Mouse (Mus musculus): ENCODE results near the gene Ralgds. TPM values are rescaled to one million over a fixed set of nuclear protein-coding genes. Genes with fewer than 3 reads are reported as not detected.
A peak's percentile ranks its signal among the peaks of the same experiment; 100 is the strongest.

Ralgds gene
- polyA plus RNA-seq, 1 experiment from 2014 or later, result 86.7 TPM

DNA sequence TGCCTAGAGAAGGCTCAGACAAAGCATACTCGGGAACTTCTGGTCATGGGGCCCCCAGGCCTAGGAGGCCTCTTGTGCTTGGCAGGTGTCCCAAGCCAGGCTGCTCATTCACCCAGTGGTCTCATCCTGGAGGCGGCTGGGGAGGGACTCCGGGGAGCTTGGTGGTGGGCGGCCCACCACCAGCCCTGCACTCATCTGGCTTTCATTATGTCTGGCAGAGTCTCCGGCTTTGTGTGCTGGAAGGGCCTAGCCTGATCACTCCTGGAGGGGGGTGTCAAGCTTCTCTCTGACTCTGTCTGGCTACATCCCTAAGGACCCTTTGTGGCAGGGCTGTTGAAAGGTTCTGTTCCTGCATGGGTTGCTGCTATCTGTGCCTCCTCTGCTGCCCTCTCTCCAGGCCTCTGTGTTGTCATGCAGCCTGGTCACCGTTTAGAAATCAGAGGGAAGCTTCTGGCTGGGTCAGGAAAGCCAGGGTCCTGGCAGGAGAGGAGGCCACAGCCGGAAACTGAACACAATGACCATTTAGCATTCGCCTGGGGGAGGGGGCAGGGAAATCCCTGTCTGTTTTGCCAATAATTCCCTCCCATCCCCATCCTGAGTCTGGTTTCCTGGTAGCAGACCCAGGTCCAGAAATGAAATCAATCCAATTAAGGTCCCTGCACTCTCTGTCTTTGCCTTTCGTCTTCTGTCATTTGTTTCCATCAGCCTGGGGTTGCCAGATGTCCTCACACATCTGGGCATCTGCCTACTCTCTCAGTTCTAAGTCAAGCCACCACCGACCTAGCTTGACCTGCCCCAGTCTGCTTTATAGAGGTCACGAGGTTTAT is 21.7 kb downstream of the Ralgds start:
- Histone ChIP-seq H3K9ac (ENCODE audit: low read length) (peak overlapping the region; percentile 67), H3K36me3 (ENCODE audit: control insufficient read depth, insufficient read depth, low read length) (no peaks in the 10 kb centered on the region), H3K27ac (ENCODE audit: low read depth, low read length) (peak overlapping the region; percentile 91), H3K4me1 (ENCODE audit: control insufficient read depth, insufficient read depth, low read length) (peaks cover 64% of the 10 kb centered on the region), H3K27me3 (ENCODE audit: control insufficient read depth, insufficient read depth, low read length) (no peaks in the 10 kb centered on the region), H3K4me2 (ENCODE audit: low read depth) (peak overlapping the region; percentile 62), H3K4me3 (ENCODE audit: low read depth, low read length) (peak overlapping the region; percentile 60), H3K9me3 (ENCODE audit: control insufficient read depth, low read length) (no peaks in the 10 kb centered on the region)
- DNase-seq (ENCODE audit: low spot score), result peak; percentile 43
- 27% methylated on average over 11 of the region's 11 CpGs for WGBS
- ATAC-seq (ENCODE audit: insufficient read depth, low FRiP score, low TSS enrichment), result no peak

DNA sequence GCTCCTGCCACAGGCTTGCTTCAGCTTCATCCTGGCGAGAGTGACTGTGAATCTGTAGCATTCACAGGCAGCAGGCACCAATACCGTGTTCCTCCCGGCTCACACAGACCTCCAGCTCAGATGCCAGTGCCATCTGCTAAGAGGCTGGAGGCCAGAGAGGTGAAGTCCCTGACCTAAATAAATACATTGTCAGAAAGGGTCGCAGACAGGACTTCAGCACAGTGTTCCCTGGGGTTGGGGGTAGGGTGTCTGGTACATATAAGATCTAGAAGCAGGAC is 22.3 kb downstream of the Ralgds start:
- Histone ChIP-seq H3K9me3 (ENCODE audit: control insufficient read depth, low read length) (no peaks in the 10 kb centered on the region), H3K4me1 (ENCODE audit: control insufficient read depth, insufficient read depth, low read length) (peaks cover 70% of the 10 kb centered on the region), H3K27ac (ENCODE audit: low read depth, low read length) (peak overlapping the region; percentile 91), H3K27me3 (ENCODE audit: control insufficient read depth, insufficient read depth, low read length) (no peaks in the 10 kb centered on the region), H3K4me2 (ENCODE audit: low read depth) (peak overlapping the region; percentile 62), H3K9ac (ENCODE audit: low read length) (peak overlapping the region; percentile 67), H3K36me3 (ENCODE audit: control insufficient read depth, insufficient read depth, low read length) (no peaks in the 10 kb centered on the region), H3K4me3 (ENCODE audit: low read depth, low read length) (no peak overlapping the region)
- WGBS, result 29% methylated on average over 4 of the region's 4 CpGs
- ATAC-seq (ENCODE audit: insufficient read depth, low FRiP score, low TSS enrichment), result no peak
- no peak for DNase-seq (ENCODE audit: low spot score)

DNA sequence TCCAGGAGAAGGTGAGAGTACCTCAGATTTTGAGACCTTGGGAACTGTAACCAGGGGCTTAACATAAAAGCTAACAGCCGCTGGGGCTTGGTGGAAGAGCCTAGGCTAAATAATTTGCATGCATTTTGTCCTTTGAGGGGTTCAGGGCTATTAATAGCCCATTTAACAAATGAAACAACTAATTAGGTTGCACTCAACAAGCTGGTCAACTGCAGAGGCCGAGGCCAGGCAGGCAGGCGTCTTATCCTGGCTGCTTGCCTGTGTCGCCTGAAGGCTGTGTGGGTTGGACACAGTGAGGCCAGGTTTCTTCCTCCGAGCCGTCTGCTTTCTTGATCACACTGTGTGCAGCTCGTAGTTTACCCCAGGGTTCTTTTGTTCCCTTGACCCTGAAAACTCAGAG is 22.7 kb downstream of the Ralgds start:
- Histone ChIP-seq H3K27me3 (ENCODE audit: control insufficient read depth, insufficient read depth, low read length) (no peaks in the 10 kb centered on the region), H3K36me3 (ENCODE audit: control insufficient read depth, insufficient read depth, low read length) (no peaks in the 10 kb centered on the region), H3K4me3 (ENCODE audit: low read depth, low read length) (no peak overlapping the region), H3K9me3 (ENCODE audit: control insufficient read depth, low read length) (no peaks in the 10 kb centered on the region), H3K27ac (ENCODE audit: low read depth, low read length) (0 out of 2 replicates have a peak overlapping the region, but pooled peaks have one; percentile 14), H3K4me1 (ENCODE audit: control insufficient read depth, insufficient read depth, low read length) (peaks cover 71% of the 10 kb centered on the region), H3K4me2 (ENCODE audit: low read depth) (peak overlapping the region; percentile 62), H3K9ac (ENCODE audit: low read length) (peak overlapping the region; percentile 35)
- WGBS, result 45% methylated on average over 7 of the region's 7 CpGs
- DNase-seq (ENCODE audit: low spot score) (no peak), ATAC-seq (ENCODE audit: insufficient read depth, low FRiP score, low TSS enrichment) (no peak)

DNA sequence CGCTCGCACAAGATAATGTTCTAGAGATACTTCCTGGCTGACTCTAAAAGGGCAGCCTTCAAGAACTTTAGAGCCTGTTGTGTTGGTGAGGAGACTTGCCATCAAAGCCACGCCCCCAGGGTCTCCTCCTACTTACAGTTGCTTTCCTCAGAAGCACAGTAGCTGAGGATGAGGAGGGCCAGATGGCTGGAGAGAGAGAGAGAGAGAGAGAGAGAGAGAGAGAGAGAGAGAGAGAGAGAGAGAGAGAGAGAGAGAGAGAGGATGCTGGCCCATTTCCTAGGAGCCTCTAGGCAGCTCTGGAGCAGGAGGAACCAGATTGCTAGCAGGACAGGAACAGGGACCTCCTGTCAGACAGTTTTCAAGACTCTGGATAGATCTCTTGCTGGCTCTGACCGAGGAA is 23.2 kb downstream of the Ralgds start:
- Histone ChIP-seq H3K27ac (ENCODE audit: low read depth, low read length) (0 out of 2 replicates have a peak overlapping the region, but pooled peaks have one; percentile 14), H3K9ac (ENCODE audit: low read length) (no peak overlapping the region), H3K36me3 (ENCODE audit: control insufficient read depth, insufficient read depth, low read length) (no peaks in the 10 kb centered on the region), H3K4me3 (ENCODE audit: low read depth, low read length) (no peak overlapping the region), H3K4me2 (ENCODE audit: low read depth) (no peak overlapping the region), H3K9me3 (ENCODE audit: control insufficient read depth, low read length) (no peaks in the 10 kb centered on the region), H3K4me1 (ENCODE audit: control insufficient read depth, insufficient read depth, low read length) (peaks cover 71% of the 10 kb centered on the region), H3K27me3 (ENCODE audit: control insufficient read depth, insufficient read depth, low read length) (no peaks in the 10 kb centered on the region)
- 61% methylated on average over 4 of the region's 4 CpGs for WGBS
- DNase-seq (ENCODE audit: low spot score), result no peak
- no peak for ATAC-seq (ENCODE audit: insufficient read depth, low FRiP score, low TSS enrichment)

DNA sequence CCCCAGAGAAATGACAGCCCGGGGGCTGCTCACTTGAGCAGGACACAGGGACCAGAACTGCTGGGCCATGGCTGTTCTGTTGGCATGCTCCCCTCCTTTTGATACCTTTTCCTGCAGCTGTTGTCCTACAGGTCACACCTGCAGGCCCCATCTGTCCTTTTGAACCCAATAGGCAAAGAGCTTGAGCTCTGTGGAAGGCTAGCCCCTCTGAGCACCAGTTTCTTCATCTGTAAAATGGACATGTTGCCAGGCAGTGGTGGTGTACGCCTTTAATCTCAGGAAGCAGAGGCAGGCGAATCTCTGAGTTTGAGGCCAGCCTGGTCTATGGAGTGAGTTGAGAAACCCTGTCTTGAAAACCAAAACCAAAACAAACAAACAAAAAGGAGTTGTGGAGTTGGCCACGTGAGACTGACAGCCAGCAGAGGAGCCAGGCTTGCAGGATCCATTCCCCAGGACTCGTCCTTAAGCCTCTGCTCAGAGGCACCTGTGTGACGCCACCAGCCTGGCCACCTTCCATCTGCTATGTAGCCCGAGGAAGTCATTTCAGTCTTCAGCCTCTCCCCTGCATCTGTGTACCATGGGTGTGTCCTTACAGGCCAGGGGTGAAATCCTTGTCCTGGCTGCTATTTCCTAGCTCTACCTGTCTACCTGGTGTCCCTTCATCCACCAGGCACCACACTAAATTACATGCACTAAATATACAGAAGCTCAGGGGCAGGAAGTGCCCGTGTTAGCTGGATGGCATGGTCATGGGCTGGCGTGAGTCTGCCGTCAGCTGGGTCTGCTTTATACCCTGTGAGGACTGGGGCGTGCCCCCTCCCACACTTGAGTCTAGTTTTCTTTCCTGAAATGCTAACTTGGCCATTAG is 24.1 kb downstream of the Ralgds start:
- ATAC-seq (ENCODE audit: insufficient read depth, low FRiP score, low TSS enrichment) (no peak), DNase-seq (ENCODE audit: low spot score) (no peak)
- no peaks in the 10 kb centered on the region for H3K36me3 ChIP-seq (ENCODE audit: control insufficient read depth, insufficient read depth, low read length)
- H3K4me3 ChIP-seq (ENCODE audit: low read depth, low read length), result no peak overlapping the region
- H3K4me2 ChIP-seq (ENCODE audit: low read depth), result no peak overlapping the region
- no peaks in the 10 kb centered on the region for H3K27me3 ChIP-seq (ENCODE audit: control insufficient read depth, insufficient read depth, low read length)
- peaks cover 71% of the 10 kb centered on the region for H3K4me1 ChIP-seq (ENCODE audit: control insufficient read depth, insufficient read depth, low read length)
- H3K27ac ChIP-seq (ENCODE audit: low read depth, low read length), result no peak overlapping the region
- 82% methylated on average over 11 of the region's 11 CpGs for WGBS
- H3K9me3 ChIP-seq (ENCODE audit: control insufficient read depth, low read length), result no peaks in the 10 kb centered on the region
- H3K9ac ChIP-seq (ENCODE audit: low read length), result no peak overlapping the region

DNA sequence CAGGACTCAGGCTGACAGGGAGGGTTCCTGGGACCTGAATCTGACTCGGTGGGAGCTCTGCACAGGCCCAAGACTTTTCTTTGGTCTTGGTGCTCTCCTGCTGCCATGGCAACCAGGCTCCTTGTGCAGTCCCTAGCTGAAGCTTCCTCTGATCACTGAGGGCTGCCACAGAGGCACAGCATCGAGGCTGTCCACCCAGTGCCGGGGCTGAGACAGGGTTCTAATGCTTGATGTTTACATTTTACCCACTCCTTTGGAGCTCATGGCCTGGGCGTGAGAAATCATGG is 24.7 kb downstream of the Ralgds start:
- Histone ChIP-seq H3K9me3 (ENCODE audit: control insufficient read depth, low read length) (no peaks in the 10 kb centered on the region), H3K36me3 (ENCODE audit: control insufficient read depth, insufficient read depth, low read length) (no peaks in the 10 kb centered on the region), H3K4me2 (ENCODE audit: low read depth) (no peak overlapping the region), H3K4me1 (ENCODE audit: control insufficient read depth, insufficient read depth, low read length) (peaks cover 71% of the 10 kb centered on the region), H3K9ac (ENCODE audit: low read length) (no peak overlapping the region), H3K4me3 (ENCODE audit: low read depth, low read length) (no peak overlapping the region), H3K27me3 (ENCODE audit: control insufficient read depth, insufficient read depth, low read length) (no peaks in the 10 kb centered on the region), H3K27ac (ENCODE audit: low read depth, low read length) (no peak overlapping the region)
- ATAC-seq (ENCODE audit: insufficient read depth, low FRiP score, low TSS enrichment) (no peak), DNase-seq (ENCODE audit: low spot score) (no peak)
- 59% methylated on average over 4 of the region's 4 CpGs for WGBS

DNA sequence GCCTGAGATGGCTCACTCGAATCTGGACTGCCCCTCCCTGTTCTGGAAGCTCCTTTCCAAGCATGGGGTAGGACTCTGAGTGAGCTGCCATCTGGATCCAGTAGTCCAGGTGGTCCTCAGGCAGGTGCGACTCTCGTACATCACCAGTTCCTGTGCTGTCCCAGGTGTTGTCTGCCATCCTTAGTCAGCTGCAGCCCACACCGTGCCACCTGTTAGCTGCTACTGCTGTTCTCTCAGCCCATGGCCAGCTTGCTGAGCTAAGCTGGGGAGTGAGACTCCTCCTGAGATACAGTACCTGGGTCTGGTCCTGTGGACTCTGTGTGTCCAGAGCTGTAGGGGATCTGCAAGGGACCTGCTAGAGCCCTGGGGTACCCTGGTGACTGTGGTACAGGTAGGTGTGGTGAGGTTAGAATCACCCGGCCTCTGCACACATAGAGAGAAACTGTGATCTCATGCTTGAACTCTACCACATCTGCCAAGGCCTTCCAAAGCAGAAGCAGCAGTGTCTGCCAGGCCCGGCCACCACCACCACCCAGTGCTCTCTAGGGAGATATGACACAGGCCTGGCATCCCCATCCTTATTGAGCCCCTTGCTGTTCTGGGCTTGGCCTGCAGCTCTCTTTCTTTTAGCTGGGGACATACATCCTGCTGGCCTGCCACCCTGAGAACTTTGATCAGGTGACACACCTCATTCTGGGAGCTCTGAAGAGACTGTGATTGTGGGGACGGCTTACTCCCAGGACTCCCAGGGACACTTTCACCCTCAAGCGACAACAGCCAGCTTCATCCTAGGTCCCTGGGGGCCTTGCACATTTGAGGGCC is 25.3 kb downstream of the Ralgds start:
- no peak for DNase-seq (ENCODE audit: low spot score)
- 70% methylated on average over 8 of the region's 8 CpGs for WGBS
- Histone ChIP-seq H3K36me3 (ENCODE audit: control insufficient read depth, insufficient read depth, low read length) (0 out of 2 replicates have a peak, but pooled peaks cover 2% of the 10 kb centered on the region), H3K9ac (ENCODE audit: low read length) (no peak overlapping the region), H3K4me1 (ENCODE audit: control insufficient read depth, insufficient read depth, low read length) (peaks cover 64% of the 10 kb centered on the region), H3K4me2 (ENCODE audit: low read depth) (no peak overlapping the region), H3K4me3 (ENCODE audit: low read depth, low read length) (no peak overlapping the region), H3K27me3 (ENCODE audit: control insufficient read depth, insufficient read depth, low read length) (no peaks in the 10 kb centered on the region), H3K9me3 (ENCODE audit: control insufficient read depth, low read length) (no peaks in the 10 kb centered on the region), H3K27ac (ENCODE audit: low read depth, low read length) (peak overlapping the region; percentile 74; the same call in 1 of the 2 replicates)
- no peak for ATAC-seq (ENCODE audit: insufficient read depth, low FRiP score, low TSS enrichment)

DNA sequence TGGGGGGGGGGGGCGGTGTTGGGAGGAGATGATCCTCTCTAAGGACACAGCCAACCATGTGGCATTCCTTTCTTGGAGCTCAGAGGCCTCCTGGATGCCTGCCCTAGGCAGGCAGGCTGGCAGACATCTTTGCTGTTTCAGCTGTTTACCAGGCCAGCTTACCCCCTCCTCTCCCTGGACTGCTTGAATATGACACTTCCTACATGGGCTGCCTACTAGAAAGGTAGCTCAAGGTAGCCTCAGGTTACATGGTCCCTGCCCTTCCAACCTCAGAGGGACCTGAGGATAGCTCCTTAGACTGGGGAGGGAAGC is 25.8 kb downstream of the Ralgds start:
- no peaks in the 10 kb centered on the region for H3K9me3 ChIP-seq (ENCODE audit: control insufficient read depth, low read length)
- H3K27ac ChIP-seq (ENCODE audit: low read depth, low read length), result peak overlapping the region; percentile 74; the same call in 1 of the 2 replicates
- DNase-seq (ENCODE audit: low spot score) (no peak), ATAC-seq (ENCODE audit: insufficient read depth, low FRiP score, low TSS enrichment) (no peak)
- H3K4me1 ChIP-seq (ENCODE audit: control insufficient read depth, insufficient read depth, low read length), result peaks cover 59% of the 10 kb centered on the region
- WGBS, result 18% methylated on average over 1 of the region's 1 CpGs
- no peak overlapping the region for H3K4me2 ChIP-seq (ENCODE audit: low read depth)
- H3K9ac ChIP-seq (ENCODE audit: low read length), result no peak overlapping the region
- no peak overlapping the region for H3K4me3 ChIP-seq (ENCODE audit: low read depth, low read length)
- H3K27me3 ChIP-seq (ENCODE audit: control insufficient read depth, insufficient read depth, low read length), result no peaks in the 10 kb centered on the region
- peaks cover 4% of the 10 kb centered on the region for H3K36me3 ChIP-seq (ENCODE audit: control insufficient read depth, insufficient read depth, low read length)

Data from neural tube, embryonic 11.5 days (tissue).